Mouse (Mus musculus) forebrain, embryonic 14.5 days (tissue): Measurements from ENCODE around the gene Nkain2. TPM values are rescaled to one million over a fixed set of nuclear protein-coding genes. Genes with fewer than 3 reads are reported as not detected.

Experiments
- ATAC-seq: fragments of 200-750 bp; cut with Nextera tagmentation; 2 replicates; pipeline ENCODE4 v1.8.0; 2017; ENCODE audit warnings: mild to moderate bottlenecking, moderate library complexity
- DNase-seq: peaks from one replicate; pipeline ENCODE4 v3.0.0-alpha.2; 2015; ENCODE audit warnings: low spot score
- H3K27ac ChIP-seq: fragments of 300-500 bp; sonication (generic); 2 replicates; pipeline ENCODE4 v1.5.1; 2014; ENCODE audit warnings: low read depth, mild to moderate bottlenecking, control low read depth, low read length, moderate library complexity
- H3K27me3 ChIP-seq: fragments of 300-500 bp; sonication (generic); replicated peaks from 2 replicates; pipeline ENCODE4 v1.6.1; 2014; ENCODE audit warnings: low read length, control low read depth, mixed read lengths; ENCODE audit not compliant: control insufficient read depth, insufficient read depth
- H3K36me3 ChIP-seq: fragments of 300-500 bp; sonication (generic); 2 replicates; pipeline ENCODE4 v1.6.1; 2014; ENCODE audit warnings: low read length, control low read depth; ENCODE audit not compliant: control insufficient read depth, insufficient read depth
- H3K4me1 ChIP-seq: fragments of 300-500 bp; sonication (generic); 2 replicates; pipeline ENCODE4 v1.6.1; 2014; ENCODE audit warnings: antibody characterized with exemption, low read length, control low read depth; ENCODE audit not compliant: control insufficient read depth, insufficient read depth
- H3K4me2 ChIP-seq: fragments of 300-500 bp; sonication (generic); 2 replicates; pipeline ENCODE4 v1.6.1; 2014; ENCODE audit warnings: mild to moderate bottlenecking, control low read depth, low read length
- H3K4me3 ChIP-seq: fragments of 300-500 bp; sonication (generic); 2 replicates; pipeline ENCODE4 v1.5.1; 2014; ENCODE audit warnings: low read depth, low read length, control low read depth
- H3K9ac ChIP-seq: fragments of 300-500 bp; sonication (generic); 2 replicates; pipeline ENCODE4 v1.6.1; 2014; ENCODE audit warnings: mild to moderate bottlenecking, low read length, control low read depth, moderate library complexity
- H3K9me3 ChIP-seq: fragments of 300-500 bp; sonication (generic); replicated peaks from 2 replicates; pipeline ENCODE4 v1.6.1; 2016; ENCODE audit warnings: low read length, control low read depth, mixed read lengths; ENCODE audit not compliant: control insufficient read depth
- WGBS: fragments of 180-500 bp; shearing (Covaris S2); extraction: QIAGEN DNeasy Blood & Tissue Kit; methylation state at CpG from one replicate; pipeline ENCODE4 v1.1.7; 2014; 5-methylcytosine and 5-hydroxymethylcytosine counted together
- polyA plus RNA-seq: library from polyadenylated mRNA; unstranded; fragments of >200 nt; fragmentation: Nextera tagmentation; extraction: Ambion mirVana; gene quantifications from 2 replicates; pipeline ENCODE4 v1.2.1, GENCODE M21; 2014

The Nkain2 gene
- polyA plus RNA-seq, 1 experiment from 2014 or later = 12.3 TPM

GRCm38 (mm10) chr10:32058251-32058650 lies 832.0 kb downstream of the Nkain2 start:
- H3K4me2 ChIP-seq = no peak overlapping the region
- H3K27me3 ChIP-seq = no peaks in the 10 kb centered on the region
- no peak for ATAC-seq
- H3K27ac ChIP-seq = no peak overlapping the region
- no peaks in the 10 kb centered on the region for H3K4me1 ChIP-seq
- DNase-seq = no peak
- H3K9me3 ChIP-seq = no peaks in the 10 kb centered on the region
- no peaks in the 10 kb centered on the region for H3K36me3 ChIP-seq
- 83% methylated on average over 2 of the region's 2 CpGs for WGBS
- H3K9ac ChIP-seq = no peak overlapping the region
- H3K4me3 ChIP-seq = no peak overlapping the region

- ATAC-seq (peak; percentile 34; the same call in 1 of the 2 replicates), DNase-seq (peak; percentile 55)
- Histone ChIP-seq H3K36me3 (no peaks in the 10 kb centered on the region), H3K27me3 (no peaks in the 10 kb centered on the region), H3K4me2 (no peak overlapping the region), H3K27ac (no peak overlapping the region), H3K9me3 (no peaks in the 10 kb centered on the region), H3K4me1 (no peaks in the 10 kb centered on the region), H3K4me3 (no peak overlapping the region), H3K9ac (no peak overlapping the region)
- WGBS = 83% methylated on average over 5 of the region's 5 CpGs
Measured at GRCm38 (mm10) chr10:32052546-32053295, 837.5 kb downstream of the Nkain2 start.

- H3K27ac ChIP-seq = no peak overlapping the region
- H3K9ac ChIP-seq = no peak overlapping the region
- no peak for DNase-seq
- ATAC-seq = no peak
- no peak overlapping the region for H3K4me2 ChIP-seq
- no peaks in the 10 kb centered on the region for H3K4me1 ChIP-seq
- WGBS = 85% methylated on average over 6 of the region's 6 CpGs
- H3K36me3 ChIP-seq = no peaks in the 10 kb centered on the region
- no peak overlapping the region for H3K4me3 ChIP-seq
- no peaks in the 10 kb centered on the region for H3K27me3 ChIP-seq
- no peaks in the 10 kb centered on the region for H3K9me3 ChIP-seq
Measured at GRCm38 (mm10) chr10:32052045-32052444, 838.2 kb downstream of the Nkain2 start.

GRCm38 (mm10) chr10:32029996-32030395 lies 860.3 kb downstream of the Nkain2 start:
- Histone ChIP-seq H3K27me3 (no peaks in the 10 kb centered on the region), H3K4me1 (no peaks in the 10 kb centered on the region), H3K4me3 (no peak overlapping the region), H3K36me3 (no peaks in the 10 kb centered on the region), H3K27ac (no peak overlapping the region), H3K9me3 (no peaks in the 10 kb centered on the region), H3K9ac (no peak overlapping the region), H3K4me2 (no peak overlapping the region)
- ATAC-seq (no peak), DNase-seq (no peak)
- 53% methylated on average over 1 of the region's 1 CpGs for WGBS

DNA sequence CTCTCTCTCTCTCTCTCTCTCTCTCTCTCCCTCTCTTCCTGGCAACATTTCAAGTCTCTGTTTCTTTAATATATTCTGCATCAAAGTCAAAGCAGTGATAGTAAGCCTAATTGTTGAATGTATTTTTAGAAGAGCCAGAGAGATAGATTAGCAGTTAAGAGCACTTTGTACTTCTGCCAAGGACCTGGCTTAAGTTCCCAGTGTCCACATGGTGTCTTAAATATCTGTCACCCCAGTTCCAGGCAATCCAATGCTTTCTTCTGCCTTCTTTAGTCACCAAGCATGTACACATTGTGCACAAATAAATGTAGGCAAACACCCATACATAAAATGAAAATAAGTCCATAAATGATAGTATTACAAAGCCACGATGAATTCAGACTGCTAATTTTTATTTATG lies 871.9 kb downstream of the Nkain2 start:
- no peak overlapping the region for H3K27ac ChIP-seq
- H3K27me3 ChIP-seq = no peaks in the 10 kb centered on the region
- 85% methylated on average over 1 of the region's 1 CpGs for WGBS
- no peak for DNase-seq
- no peak overlapping the region for H3K9ac ChIP-seq
- no peak overlapping the region for H3K4me3 ChIP-seq
- H3K4me1 ChIP-seq = no peaks in the 10 kb centered on the region
- H3K4me2 ChIP-seq = no peak overlapping the region
- no peaks in the 10 kb centered on the region for H3K9me3 ChIP-seq
- no peaks in the 10 kb centered on the region for H3K36me3 ChIP-seq
- no peak for ATAC-seq

DNA sequence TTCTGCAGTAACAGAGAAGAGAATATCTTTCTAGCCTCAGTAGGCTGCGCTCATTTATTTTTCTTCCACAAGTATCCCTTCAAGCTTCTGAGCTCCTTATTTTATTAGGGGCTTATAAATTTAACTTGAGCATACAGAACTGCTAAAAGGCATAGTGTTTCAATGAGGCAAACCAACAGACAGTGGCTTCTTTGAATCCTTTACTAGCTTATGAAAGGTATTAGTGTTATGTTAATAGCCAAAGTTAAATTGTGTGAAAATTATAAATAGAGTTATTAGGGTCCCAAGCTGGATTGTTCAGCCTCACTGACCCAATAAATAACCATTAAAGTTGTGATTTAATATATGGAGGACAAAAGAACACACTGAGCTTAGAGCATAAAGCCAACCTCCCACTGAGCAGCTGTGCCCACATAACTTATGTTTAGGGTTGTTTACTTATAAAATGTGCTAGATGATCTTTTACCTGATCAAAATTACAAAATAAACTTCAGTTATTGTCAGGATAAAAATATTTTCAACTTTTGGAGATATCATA lies 889.0 kb downstream of the Nkain2 start:
- no peak overlapping the region for H3K9ac ChIP-seq
- DNase-seq (no peak), ATAC-seq (no peak)
- no peaks in the 10 kb centered on the region for H3K27me3 ChIP-seq
- no peak overlapping the region for H3K4me2 ChIP-seq
- H3K4me1 ChIP-seq = no peaks in the 10 kb centered on the region
- no peak overlapping the region for H3K27ac ChIP-seq
- 88% methylated on average over 1 of the region's 1 CpGs for WGBS
- no peak overlapping the region for H3K4me3 ChIP-seq
- no peaks in the 10 kb centered on the region for H3K36me3 ChIP-seq
- H3K9me3 ChIP-seq = no peaks in the 10 kb centered on the region

DNA sequence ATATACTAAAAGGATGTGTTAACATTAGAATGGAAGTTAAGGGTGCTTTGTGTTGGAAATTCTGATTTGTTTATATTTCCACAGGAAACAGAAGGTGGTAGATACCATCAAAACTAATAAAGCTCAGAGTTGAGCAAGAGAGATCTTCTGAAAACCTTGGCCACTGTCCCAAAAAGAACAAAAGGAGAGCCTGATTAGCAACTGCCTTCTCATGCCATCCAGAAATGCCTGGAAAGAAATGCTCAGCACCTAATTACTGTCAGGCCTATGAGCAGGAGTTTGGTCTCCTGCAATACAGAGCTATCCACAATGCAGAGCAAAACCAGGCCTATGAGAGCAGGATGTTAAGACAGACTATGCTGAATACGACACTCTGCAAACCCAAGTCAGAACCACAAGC lies 897.1 kb downstream of the Nkain2 start:
- ATAC-seq (no peak), DNase-seq (peak; percentile 52)
- WGBS = 61% methylated on average over 1 of the region's 1 CpGs
- H3K9ac ChIP-seq = no peak overlapping the region
- H3K27ac ChIP-seq = no peak overlapping the region
- no peak overlapping the region for H3K4me2 ChIP-seq
- no peaks in the 10 kb centered on the region for H3K27me3 ChIP-seq
- no peaks in the 10 kb centered on the region for H3K36me3 ChIP-seq
- H3K4me1 ChIP-seq = no peaks in the 10 kb centered on the region
- H3K4me3 ChIP-seq = no peak overlapping the region
- no peaks in the 10 kb centered on the region for H3K9me3 ChIP-seq

GRCm38 (mm10) chr10:31978387-31978786 lies 911.9 kb downstream of the Nkain2 start:
- H3K9ac ChIP-seq = no peak overlapping the region
- H3K36me3 ChIP-seq = no peaks in the 10 kb centered on the region
- H3K9me3 ChIP-seq = no peaks in the 10 kb centered on the region
- no peak overlapping the region for H3K27ac ChIP-seq
- H3K4me1 ChIP-seq = no peaks in the 10 kb centered on the region
- no peak overlapping the region for H3K4me3 ChIP-seq
- no peaks in the 10 kb centered on the region for H3K27me3 ChIP-seq
- DNase-seq = no peak
- no peak overlapping the region for H3K4me2 ChIP-seq
- no peak for ATAC-seq

DNA sequence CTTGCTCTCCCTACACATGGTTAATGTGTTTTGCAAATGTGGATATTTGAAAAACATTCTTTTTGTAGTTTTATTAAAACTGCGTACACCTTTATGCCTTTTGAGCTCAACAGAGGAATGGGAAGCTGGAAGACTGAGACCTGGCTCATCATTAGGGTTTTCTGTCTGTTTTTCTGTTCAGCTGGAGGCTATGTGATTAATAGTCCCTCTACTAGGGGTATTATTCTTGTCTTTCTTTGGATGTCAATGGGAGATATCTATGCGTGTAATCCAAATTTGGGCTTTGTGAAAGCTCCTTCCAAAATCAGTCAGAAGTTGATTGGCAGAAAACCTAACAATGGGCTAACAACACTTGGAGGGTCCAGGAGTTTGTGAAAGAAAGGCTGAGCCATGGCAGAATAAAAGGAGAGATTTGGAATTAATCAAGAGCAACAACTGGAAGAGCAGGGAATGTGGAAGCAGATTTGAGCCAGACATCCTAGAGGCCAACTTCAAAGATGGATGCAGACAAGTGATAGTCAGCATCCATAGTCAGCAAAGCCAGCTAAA lies 943.0 kb downstream of the Nkain2 start:
- H3K9me3 ChIP-seq = no peaks in the 10 kb centered on the region
- no peak for DNase-seq

More for the DNA sequence above, 943.0 kb downstream of the Nkain2 start:
- no peak for ATAC-seq
- Histone ChIP-seq H3K4me3 (no peak overlapping the region), H3K27me3 (no peaks in the 10 kb centered on the region), H3K36me3 (no peaks in the 10 kb centered on the region), H3K27ac (no peak overlapping the region), H3K4me1 (no peaks in the 10 kb centered on the region), H3K9ac (no peak overlapping the region), H3K4me2 (no peak overlapping the region)
- 57% methylated on average over 2 of the region's 2 CpGs for WGBS
